Mouse (Mus musculus): ENCODE measurements at regions not wholly inside any gene's neighbourhood (a gene's known extent, or its start where the extent isn't known, plus 50 kb on each side); places are given as distances from the start of the nearest gene placed in this dataset.

- DNase-seq (ENCODE audit: low read depth, low spot score): peak; percentile 76
These were observed 558.0 kb downstream of the Ebf1 start for GRCm38 (mm10) chr11:45174811-45175798.

GRCm38 (mm10) chr11:45176971-45177370 is 559.9 kb downstream of the Ebf1 start:
- DNase-seq (ENCODE audit: low read depth, low spot score): no peak

GRCm38 (mm10) chr11:45178036-45178435 is 560.9 kb downstream of the Ebf1 start:
- DNase-seq (ENCODE audit: low read depth, low spot score): no peak

GRCm38 (mm10) chr11:45179019-45179418 is 561.9 kb downstream of the Ebf1 start:
- no peak for DNase-seq (ENCODE audit: low read depth, low spot score)

- DNase-seq (ENCODE audit: low read depth, low spot score): no peak
These were observed 573.7 kb downstream of the Ebf1 start for GRCm38 (mm10) chr11:45190601-45191370.

GRCm38 (mm10) chr11:45191392-45192189 is 574.5 kb downstream of the Ebf1 start:
- DNase-seq (ENCODE audit: low read depth, low spot score): no peak

- no peak for DNase-seq (ENCODE audit: low read depth, low spot score)
These were observed 576.2 kb downstream of the Ebf1 start for GRCm38 (mm10) chr11:45193319-45193718.

- DNase-seq (ENCODE audit: low read depth, low spot score): no peak
These were observed 582.4 kb downstream of the Ebf1 start for GRCm38 (mm10) chr11:45199520-45199919.

- no peak for DNase-seq (ENCODE audit: low read depth, low spot score)
These were observed 583.7 kb downstream of the Ebf1 start for GRCm38 (mm10) chr11:45200714-45201405.

- DNase-seq (ENCODE audit: low read depth, low spot score): no peak
These were observed 586.3 kb downstream of the Ebf1 start for GRCm38 (mm10) chr11:45203446-45203845.

GRCm38 (mm10) chr11:45206611-45207525 is 589.8 kb downstream of the Ebf1 start:
- peak; percentile 22 for DNase-seq (ENCODE audit: low read depth, low spot score)

GRCm38 (mm10) chr11:45214096-45214495 is 597.0 kb downstream of the Ebf1 start:
- DNase-seq (ENCODE audit: low read depth, low spot score): no peak

GRCm38 (mm10) chr11:45216942-45217474 is 599.9 kb downstream of the Ebf1 start:
- DNase-seq (ENCODE audit: low read depth, low spot score): no peak

- DNase-seq (ENCODE audit: low read depth, low spot score): no peak
These were observed 602.1 kb downstream of the Ebf1 start for GRCm38 (mm10) chr11:45219239-45219638.

GRCm38 (mm10) chr11:45222021-45222420 is 604.9 kb downstream of the Ebf1 start:
- no peak for DNase-seq (ENCODE audit: low read depth, low spot score)

GRCm38 (mm10) chr11:45235476-45236412 is 616.1 kb upstream of the Clint1 start:
- DNase-seq (ENCODE audit: low read depth, low spot score): peak; percentile 21

- no peak for DNase-seq (ENCODE audit: low read depth, low spot score)
These were observed 614.8 kb upstream of the Clint1 start for GRCm38 (mm10) chr11:45237056-45237455.

GRCm38 (mm10) chr11:45239044-45239443 is 612.8 kb upstream of the Clint1 start:
- no peak for DNase-seq (ENCODE audit: low read depth, low spot score)

- no peak for DNase-seq (ENCODE audit: low read depth, low spot score)
These were observed 611.4 kb upstream of the Clint1 start for GRCm38 (mm10) chr11:45240419-45240818.

Data from 3T3-L1 (cell line).